Mouse (Mus musculus) T-helper 17 cell (primary cell): ENCODE data around the gene Olfr1411.

ENCODE experiments used
- in situ Hi-C, 2 experiments: fragments of 300-600 bp; cut with MboI, MseI; formaldehyde crosslinking; loops; 1 replicate in 1 of 2; 2 replicates in 1 of 2; pipeline ENCODE4 v1.15.1; 2025; ENCODE audit warnings: high pct_unique_total_duplicates in 2 of 2

Gene Olfr1411

DNA sequence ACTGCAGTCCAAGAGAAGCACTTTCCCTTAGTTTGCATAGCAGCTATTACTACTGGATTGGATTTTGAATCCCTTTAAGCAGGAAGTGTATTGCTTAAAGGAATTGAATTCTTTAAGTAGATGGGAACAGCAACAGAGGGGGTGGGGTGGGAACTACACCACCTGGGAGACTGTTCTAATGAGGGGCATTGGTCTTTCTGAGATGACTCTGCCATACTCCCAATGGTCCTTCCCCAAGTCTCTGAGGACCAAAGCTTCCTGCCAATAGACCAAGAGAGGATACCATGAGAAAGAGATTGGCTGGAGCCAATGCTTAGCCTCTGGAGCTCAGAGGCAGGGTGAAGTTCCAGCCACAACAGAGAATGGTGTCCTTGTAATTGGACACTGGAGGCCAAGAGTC lies at the start of gene Olfr1411:
Olfr1411 (plus strand) TSS at position 301 of the 400 bp plus-strand sequence.
- in situ Hi-C loops: loop anchor here in 1 of 2 experiments (10.0 kb wide), 1 partner anchor 431 kb away; no protein-coding TSS in a partner anchor

DNA sequence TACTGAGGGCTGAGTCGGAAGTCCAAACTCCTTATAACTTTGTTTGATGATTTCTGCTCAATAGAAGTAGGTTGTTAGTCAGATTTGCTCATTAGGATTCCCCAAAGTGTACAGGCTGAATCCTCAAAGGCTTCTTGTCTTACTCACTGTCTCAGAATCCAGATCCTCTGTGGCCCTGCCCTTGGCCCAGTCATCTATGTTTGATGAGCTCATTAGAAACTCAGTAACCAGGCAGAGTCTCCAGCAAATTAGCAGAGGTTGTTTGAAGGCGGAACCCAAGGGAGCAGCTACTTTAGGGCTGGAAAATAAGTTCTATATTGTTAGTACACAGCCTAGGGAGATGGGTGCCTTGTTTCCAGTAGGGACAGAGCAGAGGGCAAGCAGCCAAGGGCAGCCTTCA lies 48.3 kb upstream of the Olfr1411 start:
- in situ Hi-C loops: no loop called here

DNA sequence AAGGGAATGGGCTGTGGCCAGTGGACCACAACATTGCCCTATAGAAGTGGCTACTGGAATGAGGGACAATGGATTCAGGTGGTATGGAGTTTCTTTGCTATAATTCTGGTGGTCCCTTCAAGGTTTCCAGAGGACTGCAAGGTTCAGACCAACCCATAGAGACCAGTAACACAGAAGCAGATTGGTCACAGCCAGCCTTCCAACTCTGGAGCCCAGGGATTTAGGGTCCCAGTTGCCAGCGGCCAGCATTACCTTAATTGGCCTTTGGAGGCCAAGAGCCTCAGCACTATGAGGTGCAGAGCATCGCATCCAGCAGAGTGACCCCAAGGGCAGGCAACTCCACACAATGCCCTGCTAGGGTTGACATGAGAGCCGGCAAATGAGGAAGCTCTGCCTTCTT lies 23.2 kb upstream of the Olfr1411 start, which contains the start of gene Olfr1413:
Olfr1413 (plus strand) TSS at position 301 of the 400 bp plus-strand sequence.
- in situ Hi-C loops: no loop called here

- in situ Hi-C loops: no loop called here
Measured at GRCm38 (mm10) chr1:92585479-92585878, 8.7 kb upstream of the Olfr1411 start, which contains the start of gene Olfr1412. Gene Olfr1412, plus strand, starts transcription at chr1:92585779.

DNA sequence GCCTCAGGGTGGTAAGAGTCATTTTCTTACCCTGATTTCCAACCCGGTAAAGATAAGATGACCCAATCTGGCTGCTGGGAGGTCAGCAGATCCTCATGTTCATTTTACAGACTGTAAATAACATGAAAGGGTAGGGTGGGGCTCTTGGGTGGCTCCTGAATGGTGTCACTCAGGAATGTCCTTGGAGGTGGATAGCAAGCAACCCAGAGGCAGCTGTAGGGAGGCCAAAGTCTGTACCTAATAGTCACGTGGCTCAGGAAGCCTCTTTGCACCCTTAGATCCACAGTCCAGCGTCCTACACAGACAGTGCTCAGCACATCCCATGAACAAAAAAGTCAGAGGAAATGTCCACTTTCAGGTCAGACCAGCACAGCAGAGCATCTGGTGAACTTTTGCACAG lies 1.8 kb downstream of the Olfr1411 start:
- in situ Hi-C loops: loop anchor here in 1 of 2 experiments (10.0 kb wide), 1 partner anchor 429 kb away; no protein-coding TSS in a partner anchor

GRCm38 (mm10) chr1:92605482-92605881 lies 11.3 kb downstream of the Olfr1411 start, which contains the start of gene Olfr1410:
Gene Olfr1410, plus strand, starts transcription at chr1:92605782.
- in situ Hi-C loops: loop anchor here (5.0 to 10.0 kb wide), 2 partner anchors 88 to 711 kb away; partner anchors contain the start of gene Olfr1414 (in 1 of the 2)

DNA sequence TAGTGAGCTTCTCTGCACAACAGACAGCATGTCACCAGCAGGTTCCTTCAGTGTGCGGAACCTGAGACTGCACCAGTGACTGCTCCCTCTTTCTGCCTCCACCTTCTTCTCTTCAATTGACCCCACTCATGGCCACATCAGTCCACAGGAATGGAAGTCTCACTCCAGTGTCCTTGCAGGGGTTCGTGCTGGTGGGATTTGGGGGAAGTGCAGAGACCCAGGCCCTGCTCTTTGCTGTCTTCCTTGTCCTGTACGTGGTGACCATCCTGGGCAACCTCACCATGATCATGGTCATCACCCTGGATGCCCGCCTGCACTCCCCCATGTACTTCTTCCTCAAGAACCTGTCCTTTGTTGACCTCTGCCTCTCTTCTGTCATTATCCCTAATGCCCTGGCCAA lies 13.5 kb downstream of the Olfr1411 start:
- in situ Hi-C loops: loop anchor here (5.0 to 10.0 kb wide), 2 partner anchors 90 to 713 kb away; partner anchors contain the start of gene Olfr1414 (in 1 of the 2)

DNA sequence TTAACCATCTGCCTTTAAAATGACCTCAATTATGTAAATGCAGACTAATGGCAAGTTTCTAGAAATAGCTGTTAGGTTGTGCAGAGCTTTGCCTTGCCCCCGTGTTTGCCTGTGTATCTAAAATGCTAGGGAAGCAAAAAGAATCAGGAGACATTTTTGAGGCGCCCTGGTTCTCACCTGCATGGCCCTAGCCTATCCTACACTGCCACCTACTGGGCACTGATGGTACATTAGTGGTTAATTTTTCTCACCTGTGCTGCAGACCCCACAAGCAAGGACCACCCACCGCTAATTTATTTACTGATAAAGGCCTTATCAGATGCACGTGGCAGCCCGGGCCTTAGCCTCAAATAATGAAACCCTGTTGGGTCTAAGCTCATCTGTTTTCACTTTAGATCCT lies 16.8 kb downstream of the Olfr1411 start:
- in situ Hi-C loops: loop anchor here in 1 of 2 experiments (5.0 kb wide), 1 partner anchor 699 kb away; no protein-coding TSS in a partner anchor

DNA sequence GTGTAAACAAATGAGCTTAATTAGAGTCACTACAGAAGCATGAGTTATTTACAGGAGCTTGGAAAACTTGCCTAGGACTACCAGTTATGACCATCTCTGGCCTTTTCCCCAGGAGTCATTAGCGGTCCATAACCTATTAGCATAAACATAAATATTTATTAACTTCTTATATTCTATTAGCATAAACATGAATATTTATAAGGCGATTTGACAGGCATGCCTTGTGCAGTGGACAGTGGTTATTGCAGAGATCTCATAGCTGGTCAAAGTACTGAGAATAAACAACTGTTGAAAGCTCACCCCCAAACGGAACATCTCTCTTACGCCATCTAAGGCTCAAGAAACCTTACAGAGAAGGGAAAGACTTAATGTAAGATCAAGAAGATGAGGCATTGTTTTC lies 19.0 kb downstream of the Olfr1411 start:
- in situ Hi-C loops: loop anchor here in 1 of 2 experiments (5.0 kb wide), 1 partner anchor 701 kb away; no protein-coding TSS in a partner anchor

- in situ Hi-C loops: loop anchor here in 1 of 2 experiments (5.0 kb wide), 1 partner anchor 702 kb away; no protein-coding TSS in a partner anchor
Measured at GRCm38 (mm10) chr1:92614516-92614915, 20.3 kb downstream of the Olfr1411 start.

GRCm38 (mm10) chr1:92616046-92616445 lies 21.8 kb downstream of the Olfr1411 start:
- in situ Hi-C loops: no loop called here

GRCm38 (mm10) chr1:92617488-92617887 lies 23.3 kb downstream of the Olfr1411 start, which contains the start of gene Olfr12:
Gene Olfr12, plus strand, starts transcription at chr1:92617788.
- in situ Hi-C loops: no loop called here

- in situ Hi-C loops: no loop called here
Measured at GRCm38 (mm10) chr1:92618360-92618759, 24.1 kb downstream of the Olfr1411 start.

DNA sequence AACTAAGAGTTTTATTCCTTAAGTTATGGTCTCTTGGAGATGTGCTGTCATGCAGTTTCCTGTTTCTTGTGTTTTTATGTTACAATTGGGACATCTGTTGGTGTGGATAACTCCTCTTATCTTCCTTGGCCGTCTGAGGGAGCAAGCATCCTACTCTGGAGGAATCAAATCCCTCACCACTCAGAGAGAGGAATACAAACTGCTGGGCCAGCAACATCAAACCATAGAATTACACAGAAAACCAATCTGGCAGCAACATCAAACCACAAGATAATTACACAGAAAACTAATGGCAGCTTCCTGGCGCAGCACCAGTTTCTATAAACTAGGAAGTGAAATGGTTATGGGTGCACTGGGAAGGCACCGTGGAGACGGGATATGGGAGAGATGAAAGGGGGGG lies 34.0 kb downstream of the Olfr1411 start:
- in situ Hi-C loops: loop anchor here in 1 of 2 experiments (25.0 kb wide), 2 partner anchors 884 to 1216 kb away; partner anchors contain the start of genes Farp2 and Hes6

- in situ Hi-C loops: loop anchor here in 1 of 2 experiments (25.0 kb wide), 2 partner anchors 880 to 1220 kb away; partner anchors contain the start of genes Farp2 and Hes6
Measured at GRCm38 (mm10) chr1:92632196-92632595, 38.0 kb downstream of the Olfr1411 start.

GRCm38 (mm10) chr1:92632948-92633347 lies 38.7 kb downstream of the Olfr1411 start:
- in situ Hi-C loops: loop anchor here in 1 of 2 experiments (25.0 kb wide), 2 partner anchors 879 to 1221 kb away; partner anchors contain the start of genes Farp2 and Hes6

GRCm38 (mm10) chr1:92633726-92634125 lies 39.5 kb downstream of the Olfr1411 start:
- in situ Hi-C loops: loop anchor here in 1 of 2 experiments (25.0 kb wide), 2 partner anchors 879 to 1221 kb away; partner anchors contain the start of genes Farp2 and Hes6

DNA sequence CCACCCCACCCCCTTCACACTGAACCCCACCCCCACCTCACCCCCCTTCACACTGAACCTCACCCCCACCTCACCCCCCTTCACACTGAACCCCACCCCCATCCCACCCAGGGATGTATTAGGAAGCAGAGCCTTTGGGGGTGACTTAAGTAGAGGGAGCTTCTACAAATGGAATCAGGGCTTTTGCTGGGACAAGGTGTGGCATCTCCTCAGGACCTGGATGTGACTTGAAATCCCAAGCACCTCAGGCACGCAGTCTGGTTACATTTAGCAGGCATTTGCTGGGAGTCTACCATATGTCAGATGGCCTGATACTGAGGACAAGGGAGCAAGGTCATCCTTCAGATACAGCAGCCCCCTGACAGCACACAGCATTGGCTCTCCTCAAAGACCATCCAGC lies 40.4 kb downstream of the Olfr1411 start:
- in situ Hi-C loops: loop anchor here in 1 of 2 experiments (25.0 kb wide), 2 partner anchors 878 to 1222 kb away; partner anchors contain the start of genes Farp2 and Hes6

DNA sequence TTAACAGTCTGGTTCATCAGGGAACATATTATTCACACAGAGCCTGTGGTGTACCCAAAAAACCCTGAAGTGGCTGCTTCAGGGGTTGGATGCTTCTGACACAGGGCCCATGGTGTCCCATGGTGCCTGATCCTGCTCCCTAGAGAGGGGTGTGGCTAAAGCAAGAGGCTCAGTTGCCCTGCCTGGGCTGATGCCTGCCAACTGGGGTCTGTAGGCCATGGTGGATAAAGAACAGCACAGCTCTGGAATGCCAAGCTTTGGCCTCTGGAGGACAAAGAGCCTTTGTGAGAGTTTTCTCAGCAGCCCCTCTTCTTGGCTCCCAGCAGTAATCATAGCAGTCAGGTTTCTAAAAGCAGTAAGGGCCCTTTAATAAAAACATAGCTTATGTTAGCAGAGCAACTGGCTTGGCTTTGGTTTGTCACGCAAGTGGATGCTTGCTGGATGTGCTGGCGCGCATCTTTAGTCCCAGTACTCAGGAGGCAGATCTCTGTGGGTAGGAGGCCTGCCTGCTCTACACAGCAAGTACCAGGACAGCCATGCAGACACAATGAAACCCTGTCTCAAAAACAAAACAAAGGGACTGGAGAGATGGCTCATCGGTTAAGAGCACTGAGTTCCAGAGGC lies 40.9 kb downstream of the Olfr1411 start:
- in situ Hi-C loops: loop anchor here in 1 of 2 experiments (5.0 to 25.0 kb wide), 3 partner anchors 877 to 1223 kb away; partner anchors contain the start of genes Farp2 and Hes6

DNA sequence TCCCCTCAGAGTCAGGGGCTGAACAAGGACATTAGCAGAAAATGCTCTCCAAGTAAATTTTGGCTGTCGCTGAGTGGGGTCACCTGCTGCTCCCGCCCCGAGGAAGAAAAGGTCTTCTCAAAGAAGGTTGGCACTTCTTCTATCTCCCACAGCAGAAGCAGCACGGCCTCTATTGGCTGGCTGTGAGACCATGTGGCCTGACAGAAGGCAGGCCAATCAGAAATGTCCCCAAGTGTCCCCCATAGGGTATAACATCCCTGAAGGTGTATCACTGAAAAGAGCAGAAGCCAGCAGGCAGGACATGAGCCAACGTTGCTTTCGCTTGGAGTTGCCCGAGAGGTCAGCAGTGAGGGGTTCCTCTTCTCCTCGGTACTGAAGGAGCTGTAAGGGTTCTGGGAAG lies 41.8 kb downstream of the Olfr1411 start:
- in situ Hi-C loops: loop anchor here in 1 of 2 experiments (5.0 to 25.0 kb wide), 3 partner anchors 876 to 1224 kb away; partner anchors contain the start of genes Farp2 and Hes6

- in situ Hi-C loops: loop anchor here in 1 of 2 experiments (5.0 to 25.0 kb wide), 3 partner anchors 876 to 1224 kb away; partner anchors contain the start of genes Farp2 and Hes6
Measured at GRCm38 (mm10) chr1:92636676-92637075, 42.5 kb downstream of the Olfr1411 start.
